In the genomic region with DNA sequence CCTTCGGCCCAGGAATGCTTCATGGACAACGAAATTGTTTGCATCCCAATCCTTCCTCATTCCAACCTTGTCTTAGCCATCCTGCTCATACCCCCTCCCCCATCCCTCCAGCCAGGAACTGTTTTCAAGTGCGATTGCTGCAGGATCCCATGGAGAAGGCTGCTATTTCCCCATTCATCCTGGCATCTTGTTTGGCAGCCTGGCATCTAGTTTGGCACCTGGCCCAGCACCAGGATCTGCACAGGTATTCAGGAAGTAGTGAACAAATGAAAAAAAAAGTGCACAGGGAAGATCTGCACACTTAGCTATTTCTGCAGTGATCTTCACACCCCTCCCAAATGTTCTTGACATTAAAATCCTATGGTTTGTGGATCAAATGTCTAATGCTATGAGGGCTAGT, we compare ENCODE assay signal across 21 mouse cellular contexts. TPM values are rescaled to one million over a fixed set of nuclear protein-coding genes. Genes with fewer than 3 reads are reported as not detected.
"Had no signal": no experiment of that assay in that cellular context is flagged by ENCODE, and none has a peak within 500 bp of the region (broad histone marks: within the 10 kb centered on the region; RNA-seq: fewer than 3 reads in every experiment).

No protein-coding gene starts in this region.

- H3K4me1 ChIP-seq: limb, embryonic 12.5 days; limb, embryonic 15.5 days; midbrain, embryonic 12.5 days; midbrain, embryonic 15.5 days; neural tube, embryonic 12.5 days; neural tube, embryonic 15.5 days had no signal

- H3K36me3 ChIP-seq: limb, embryonic 12.5 days; limb, embryonic 15.5 days; midbrain, embryonic 12.5 days; midbrain, embryonic 15.5 days; neural tube, embryonic 12.5 days; neural tube, embryonic 15.5 days had no signal

- H3K27ac ChIP-seq: kidney, postnatal 0 days; limb, embryonic 12.5 days; limb, embryonic 15.5 days; liver, embryonic 14.5 days; macrophage; midbrain, embryonic 12.5 days; midbrain, embryonic 15.5 days; neural tube, embryonic 12.5 days; neural tube, embryonic 15.5 days; stomach, postnatal 0 days had no signal

- H3K9me3 ChIP-seq: limb, embryonic 12.5 days; limb, embryonic 15.5 days; midbrain, embryonic 12.5 days; midbrain, embryonic 15.5 days; neural tube, embryonic 12.5 days; neural tube, embryonic 15.5 days had no signal

- DNase-seq: kidney, postnatal 25 days; layer of hippocampus, adult 9-11 months; liver, postnatal 0 days; lung, embryonic 14.5 days; right cerebral cortex, adult 18-20 months; right cerebral cortex, postnatal 14 days; right cerebral cortex, postnatal 4 days; thymus, adult 2 months; thymus, postnatal 25 days had no signal

- H3K27me3 ChIP-seq: limb, embryonic 12.5 days; limb, embryonic 15.5 days; midbrain, embryonic 12.5 days; midbrain, embryonic 15.5 days; neural tube, embryonic 12.5 days; neural tube, embryonic 15.5 days had no signal

- H3K4me3 ChIP-seq: layer of hippocampus, adult 2 months; limb, embryonic 12.5 days; limb, embryonic 15.5 days; midbrain, embryonic 12.5 days; midbrain, embryonic 15.5 days; neural tube, embryonic 12.5 days; neural tube, embryonic 15.5 days had no signal

RNA-seq across cellular contexts. Expression of gene Slc24a2, which starts 53.2 kb away (rescaled TPM):
- total RNA-seq: megakaryocyte, adult 5-6 weeks had no signal
- polyA plus RNA-seq: kidney, postnatal 0 days; liver, postnatal 0 days; macrophage had no signal
